Mouse (Mus musculus) erythroblast, embryonic 14.5 days (primary cell): ENCODE data around the gene Kctd11. TPM values are rescaled to one million over a fixed set of nuclear protein-coding genes. Genes with fewer than 3 reads are reported as not detected.

Source experiments
- H3K27me3 ChIP-seq: 2 replicates; pipeline ENCODE4 v1.6.1; 2012; ENCODE audit warnings: inconsistent platforms; ENCODE audit not compliant: control insufficient read depth
- H3K36me3 ChIP-seq: 2 replicates; pipeline ENCODE4 v1.6.1; 2012; ENCODE audit warnings: mild to moderate bottlenecking, inconsistent platforms; ENCODE audit not compliant: control insufficient read depth
- H3K4me1 ChIP-seq: 2 replicates; pipeline ENCODE4 v1.6.1; 2012; ENCODE audit warnings: inconsistent platforms; ENCODE audit not compliant: control insufficient read depth
- H3K4me3 ChIP-seq: replicated peaks from 2 replicates; pipeline ENCODE3; 2012; ENCODE audit warnings: moderate library complexity, mild to moderate bottlenecking, inconsistent platforms
- H3K9me3 ChIP-seq: 2 replicates; pipeline ENCODE4 v1.6.1; 2012; ENCODE audit warnings: low read length, inconsistent platforms, mixed read lengths; ENCODE audit not compliant: control insufficient read depth
- GATA1 ChIP-seq: IDR thresholded peaks from 2 replicates; pipeline ENCODE4 v1.6.1; 2012; ENCODE audit warnings: low read length, inconsistent platforms, mixed read lengths
- TAL1 ChIP-seq: IDR thresholded peaks from 3 replicates; pipeline ENCODE4 v1.6.1; 2012; ENCODE audit warnings: low read length, inconsistent platforms, mixed read lengths
- polyA plus RNA-seq: library from polyadenylated mRNA; stranded (reverse); fragments of >175 nt; gene quantifications from 2 replicates; pipeline ENCODE4 v1.2.3, GENCODE M21; 2012

Gene Kctd11
- polyA plus RNA-seq, 1 experiment, result 0.02 TPM

GRCm38 (mm10) chr11:69913554-69914371 lies 32.6 kb upstream of the Kctd11 start, which contains the start of gene Gps2:
Gene Gps2 (plus strand): TSS chr11:69913888.
- H3K4me1 ChIP-seq, result peaks cover 60% of the 10 kb centered on the region
- H3K36me3 ChIP-seq, result peaks cover 96% of the 10 kb centered on the region
- TF ChIP-seq TAL1, result no peak
- TF ChIP-seq GATA1, result no peak
- no peaks in the 10 kb centered on the region for H3K27me3 ChIP-seq
- no peaks in the 10 kb centered on the region for H3K9me3 ChIP-seq
- H3K4me3 ChIP-seq, result peak within 1 kb of the TSS; percentile 81

- Histone ChIP-seq H3K27me3 (no peaks in the 10 kb centered on the region), H3K4me1 (peaks cover 52% of the 10 kb centered on the region), H3K9me3 (no peaks in the 10 kb centered on the region), H3K4me3 (peak overlapping the region; percentile 81), H3K36me3 (peaks cover 96% of the 10 kb centered on the region)
- TF ChIP-seq TAL1 (no peak), GATA1 (no peak)
Measured at GRCm38 (mm10) chr11:69912716-69913530, 31.7 kb upstream of the Kctd11 start.

GRCm38 (mm10) chr11:69911701-69912100 lies 30.5 kb upstream of the Kctd11 start:
- no peak overlapping the region for H3K4me3 ChIP-seq
- H3K27me3 ChIP-seq, result no peaks in the 10 kb centered on the region
- TF ChIP-seq TAL1, result no peak
- TF ChIP-seq GATA1, result no peak
- H3K4me1 ChIP-seq, result peaks cover 40% of the 10 kb centered on the region
- peaks cover 96% of the 10 kb centered on the region for H3K36me3 ChIP-seq
- no peaks in the 10 kb centered on the region for H3K9me3 ChIP-seq

- H3K9me3 ChIP-seq, result no peaks in the 10 kb centered on the region
- no peak for TF ChIP-seq TAL1
- no peak for TF ChIP-seq GATA1
- H3K36me3 ChIP-seq, result peaks cover 96% of the 10 kb centered on the region
- no peaks in the 10 kb centered on the region for H3K27me3 ChIP-seq
- H3K4me3 ChIP-seq, result no peak overlapping the region
- H3K4me1 ChIP-seq, result peaks cover 32% of the 10 kb centered on the region
Measured at GRCm38 (mm10) chr11:69910781-69911560, 29.8 kb upstream of the Kctd11 start.

- TF ChIP-seq TAL1 (no peak), GATA1 (no peak)
- Histone ChIP-seq H3K4me1 (peaks cover 24% of the 10 kb centered on the region), H3K36me3 (peaks cover 96% of the 10 kb centered on the region)
Measured at GRCm38 (mm10) chr11:69910177-69910576, 29.0 kb upstream of the Kctd11 start.

GRCm38 (mm10) chr11:69909174-69909573 lies 28.0 kb upstream of the Kctd11 start:
- no peaks in the 10 kb centered on the region for H3K27me3 ChIP-seq
- peaks cover 14% of the 10 kb centered on the region for H3K4me1 ChIP-seq
- no peak overlapping the region for H3K4me3 ChIP-seq
- TF ChIP-seq GATA1 (no peak), TAL1 (no peak)
- no peaks in the 10 kb centered on the region for H3K9me3 ChIP-seq
- peaks cover 96% of the 10 kb centered on the region for H3K36me3 ChIP-seq

More at GRCm38 (mm10) chr11:69910177-69910576, 29.0 kb upstream of the Kctd11 start:
- Histone ChIP-seq H3K27me3 (no peaks in the 10 kb centered on the region), H3K9me3 (no peaks in the 10 kb centered on the region), H3K4me3 (no peak overlapping the region)

GRCm38 (mm10) chr11:69908645-69909044 lies 27.4 kb upstream of the Kctd11 start:
- Histone ChIP-seq H3K4me3 (no peak overlapping the region), H3K27me3 (no peaks in the 10 kb centered on the region), H3K36me3 (peaks cover 100% of the 10 kb centered on the region), H3K4me1 (peaks cover 16% of the 10 kb centered on the region), H3K9me3 (no peaks in the 10 kb centered on the region)
- TF ChIP-seq TAL1 (no peak), GATA1 (no peak)

- Histone ChIP-seq H3K4me1 (peaks cover 41% of the 10 kb centered on the region), H3K27me3 (peaks cover 10% of the 10 kb centered on the region), H3K36me3 (peaks cover 65% of the 10 kb centered on the region), H3K4me3 (no peak overlapping the region), H3K9me3 (no peaks in the 10 kb centered on the region)
- no peak for TF ChIP-seq TAL1
- no peak for TF ChIP-seq GATA1
Measured at GRCm38 (mm10) chr11:69904311-69904710, 23.1 kb upstream of the Kctd11 start.
